In the genomic region with DNA sequence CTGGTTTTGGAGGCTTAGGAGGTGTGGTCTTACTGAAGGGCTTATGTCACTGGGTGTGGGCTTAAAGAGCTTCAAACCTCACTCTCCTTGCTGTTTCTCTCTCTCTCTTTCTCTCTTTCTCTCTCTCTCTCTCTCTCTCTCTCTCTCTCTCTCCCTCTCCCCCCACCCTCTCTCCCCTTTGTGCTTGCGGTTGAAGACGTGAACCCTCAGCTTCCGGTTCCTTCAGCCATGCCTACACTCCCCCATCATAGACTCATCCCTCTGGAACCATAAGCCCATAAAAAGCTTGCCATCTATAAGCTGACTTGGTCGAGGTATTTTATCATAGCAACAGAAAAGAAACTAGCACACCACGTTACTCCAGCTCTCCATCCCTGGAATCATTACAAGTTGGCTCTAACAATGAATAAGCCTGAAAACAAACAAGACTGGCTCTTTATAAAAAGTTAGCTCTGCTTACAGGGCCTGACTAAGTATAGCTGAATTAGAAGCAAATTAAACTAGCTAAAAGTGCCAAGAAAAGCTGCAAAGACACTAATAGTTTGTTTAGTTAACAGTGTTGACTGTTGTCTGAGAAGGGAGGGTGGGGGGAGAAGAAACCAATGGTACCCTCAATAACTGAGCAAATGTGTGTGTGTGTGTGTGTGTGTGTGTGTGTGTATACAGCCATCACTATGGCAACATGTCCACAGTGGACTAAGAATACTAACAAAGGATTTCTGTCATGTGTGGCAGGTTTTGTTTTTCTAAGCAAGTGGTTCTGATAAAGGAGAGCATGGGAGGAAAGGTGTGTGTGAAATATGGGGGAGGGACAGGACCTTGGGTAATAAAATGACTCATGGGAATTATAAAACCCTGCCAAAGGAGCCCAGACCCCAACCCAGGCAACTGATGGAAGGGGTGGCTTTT, we compare ENCODE assay signal across 12 mouse cellular contexts.
DNase-seq lines count a peak whose midpoint lies in the region; ATAC-seq lines count a peak whose summit lies in the region.
"Had no signal": no experiment of that assay in that cellular context is flagged by ENCODE, and none has a peak within 500 bp of the region (broad histone marks: within the 10 kb centered on the region; RNA-seq: fewer than 3 reads in every experiment).

No protein-coding gene starts in this region.

- no peak overlapping the region for H3K4me2 ChIP-seq in hindbrain, embryonic 13.5 days
- H3K4me2 ChIP-seq in hindbrain, embryonic 14.5 days (replicated peaks) = no peak overlapping the region
- H3K4me2 ChIP-seq in midbrain, embryonic 16.5 days (ENCODE audit: low read length) = no peak overlapping the region
- H3K4me2 ChIP-seq: embryonic facial prominence, embryonic 13.5 days had no signal

- H3K4me1 ChIP-seq in hindbrain, embryonic 10.5 days (replicated peaks) = peaks cover 10% of the 10 kb centered on the region; the same call in 1 of the 2 replicates
- peaks cover 8% of the 10 kb centered on the region; the same call in 1 of the 2 replicates for H3K4me1 ChIP-seq in hindbrain, embryonic 13.5 days (replicated peaks)
- no peaks in the 10 kb centered on the region for H3K4me1 ChIP-seq in hindbrain, embryonic 14.5 days (replicated peaks; ENCODE audit: control insufficient read depth, insufficient read depth, low read length)
- H3K4me1 ChIP-seq in midbrain, embryonic 16.5 days (ENCODE audit: control insufficient read depth, insufficient read depth, low read length) = no peaks in the 10 kb centered on the region; the same call in 1 of the 2 replicates

- no peak; the same call in 1 of the 2 replicates for ATAC-seq in hindbrain, embryonic 13.5 days (ENCODE audit: low FRiP score)
- peak; percentile 51; the same call in 1 of the 2 replicates for ATAC-seq in hindbrain, embryonic 14.5 days (ENCODE audit: low FRiP score)
- peak; percentile 62; the same call in 1 of the 2 replicates for ATAC-seq in midbrain, embryonic 16.5 days

- no peak overlapping the region for H3K27ac ChIP-seq in hindbrain, embryonic 10.5 days
- no peak overlapping the region for H3K27ac ChIP-seq in hindbrain, embryonic 13.5 days
- no peak overlapping the region for H3K27ac ChIP-seq in hindbrain, embryonic 14.5 days
- H3K27ac ChIP-seq in midbrain, embryonic 16.5 days (ENCODE audit: low read length) = no peak overlapping the region
- H3K27ac ChIP-seq: embryonic facial prominence, embryonic 13.5 days had no signal

- H3K9ac ChIP-seq in hindbrain, embryonic 13.5 days = no peak overlapping the region
- no peak overlapping the region for H3K9ac ChIP-seq in hindbrain, embryonic 14.5 days
- no peak overlapping the region for H3K9ac ChIP-seq in midbrain, embryonic 16.5 days (ENCODE audit: low read depth, low read length)
- H3K9ac ChIP-seq: embryonic facial prominence, embryonic 13.5 days had no signal

- no peak overlapping the region for H3K4me3 ChIP-seq in hindbrain, embryonic 10.5 days
- H3K4me3 ChIP-seq in hindbrain, embryonic 13.5 days = no peak overlapping the region
- H3K4me3 ChIP-seq in hindbrain, embryonic 14.5 days (replicated peaks; ENCODE audit: low read length) = no peak overlapping the region
- H3K4me3 ChIP-seq in midbrain, embryonic 16.5 days (ENCODE audit: low read depth, low read length) = no peak overlapping the region
- H3K4me3 ChIP-seq: embryonic facial prominence, embryonic 13.5 days had no signal

- intact Hi-C loops in left cerebral cortex, postnatal 10 days (cut with DNase I) = no loop called here

- 84% methylated on average over 5 of the region's 5 CpGs for WGBS in hindbrain, embryonic 10.5 days
- 63% methylated on average over 5 of the region's 5 CpGs for WGBS in hindbrain, embryonic 13.5 days
- 61% methylated on average over 5 of the region's 5 CpGs for WGBS in hindbrain, embryonic 14.5 days
- WGBS in midbrain, embryonic 16.5 days = 47% methylated on average over 5 of the region's 5 CpGs

- H3K36me3 ChIP-seq in hindbrain, embryonic 10.5 days = peaks cover 6% of the 10 kb centered on the region; the same call in 1 of the 2 replicates
- H3K36me3 ChIP-seq in hindbrain, embryonic 13.5 days = no peaks in the 10 kb centered on the region
- H3K36me3 ChIP-seq in hindbrain, embryonic 14.5 days (replicated peaks; ENCODE audit: control insufficient read depth, insufficient read depth) = no peaks in the 10 kb centered on the region
- no peaks in the 10 kb centered on the region for H3K36me3 ChIP-seq in midbrain, embryonic 16.5 days (ENCODE audit: control insufficient read depth, insufficient read depth, low read length)

- no peaks in the 10 kb centered on the region for H3K27me3 ChIP-seq in hindbrain, embryonic 10.5 days (ENCODE audit: insufficient read depth, poor library complexity, severe bottlenecking)
- no peaks in the 10 kb centered on the region for H3K27me3 ChIP-seq in hindbrain, embryonic 13.5 days
- no peaks in the 10 kb centered on the region for H3K27me3 ChIP-seq in hindbrain, embryonic 14.5 days (ENCODE audit: control insufficient read depth, insufficient read depth, low read length)
- H3K27me3 ChIP-seq in midbrain, embryonic 16.5 days (ENCODE audit: control insufficient read depth, insufficient read depth, low read depth, low read length) = no peaks in the 10 kb centered on the region
- H3K27me3 ChIP-seq: embryonic facial prominence, embryonic 13.5 days had no signal

- H3K9me3 ChIP-seq in hindbrain, embryonic 10.5 days = no peaks in the 10 kb centered on the region
- H3K9me3 ChIP-seq in hindbrain, embryonic 13.5 days = no peaks in the 10 kb centered on the region
- no peaks in the 10 kb centered on the region for H3K9me3 ChIP-seq in hindbrain, embryonic 14.5 days (ENCODE audit: control insufficient read depth, low read length)
- no peaks in the 10 kb centered on the region for H3K9me3 ChIP-seq in midbrain, embryonic 16.5 days (replicated peaks; ENCODE audit: control insufficient read depth, low read length, poor library complexity, severe bottlenecking)
- H3K9me3 ChIP-seq: embryonic facial prominence, embryonic 13.5 days had no signal

- DNase-seq in hindbrain, embryonic 10.5 days (ENCODE audit: low spot score) = peak; percentile 14
- DNase-seq in NIH3T3 (ENCODE audit: low read depth) = peak; percentile 42
- no peak for DNase-seq in hindbrain, embryonic 14.5 days (ENCODE audit: low spot score)
- no peak for DNase-seq in left cerebral cortex, postnatal 10 days (ENCODE audit: extremely low spot score in 1 of 2, low spot score in 2 of 2)
- DNase-seq in gastrocnemius, adult 18-20 months (ENCODE audit: low spot score) = no peak
- no peak for DNase-seq in adrenal gland, adult (ENCODE audit: inconsistent age in 2 of 2, low spot score in 1 of 2)
- DNase-seq: gastrocnemius, postnatal 36 days; heart, postnatal 4 days; lung, postnatal 14 days had no signal

Comparison
In these comparisons a context has a peak if more than half of its experiments do, and no peak if none do; other contexts are left out.
1. DNase-seq: peak in hindbrain, embryonic 10.5 days (single experiment) and NIH3T3 (single experiment); none in hindbrain, embryonic 14.5 days (single experiment), left cerebral cortex, postnatal 10 days (0 of 2), gastrocnemius, adult 18-20 months (single experiment) and adrenal gland, adult (0 of 2).